Mouse (Mus musculus): ENCODE data around the gene Hic2.

Gene Hic2

GRCm38 (mm10) chr16:17233702-17234498 is 528 bp downstream of the Hic2 start:
- peak in 1 of 2 experiments; percentile 51 for DNase-seq (ENCODE audit: low spot score in 2 of 2)

DNA sequence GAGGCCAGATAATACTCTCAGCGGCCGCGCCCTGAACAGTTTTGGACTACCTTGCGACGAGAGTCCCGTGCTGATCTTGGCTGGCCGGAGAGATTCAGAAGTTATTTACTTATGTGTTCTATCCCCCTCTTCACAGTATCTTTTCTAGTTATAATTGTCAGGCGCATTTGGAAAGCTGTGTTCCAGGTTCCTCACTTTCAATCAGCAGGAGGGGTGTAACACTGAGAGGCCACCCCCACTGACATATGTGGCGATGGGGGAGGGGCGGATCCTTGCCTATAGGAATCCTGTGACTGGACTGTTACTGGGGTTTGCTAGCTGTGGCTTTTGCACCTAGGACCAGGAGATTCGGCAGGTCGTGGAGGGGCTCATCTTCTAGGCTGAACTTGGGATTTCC is 1.1 kb downstream of the Hic2 start:
- no peak for DNase-seq (ENCODE audit: low spot score in 2 of 2)

DNA sequence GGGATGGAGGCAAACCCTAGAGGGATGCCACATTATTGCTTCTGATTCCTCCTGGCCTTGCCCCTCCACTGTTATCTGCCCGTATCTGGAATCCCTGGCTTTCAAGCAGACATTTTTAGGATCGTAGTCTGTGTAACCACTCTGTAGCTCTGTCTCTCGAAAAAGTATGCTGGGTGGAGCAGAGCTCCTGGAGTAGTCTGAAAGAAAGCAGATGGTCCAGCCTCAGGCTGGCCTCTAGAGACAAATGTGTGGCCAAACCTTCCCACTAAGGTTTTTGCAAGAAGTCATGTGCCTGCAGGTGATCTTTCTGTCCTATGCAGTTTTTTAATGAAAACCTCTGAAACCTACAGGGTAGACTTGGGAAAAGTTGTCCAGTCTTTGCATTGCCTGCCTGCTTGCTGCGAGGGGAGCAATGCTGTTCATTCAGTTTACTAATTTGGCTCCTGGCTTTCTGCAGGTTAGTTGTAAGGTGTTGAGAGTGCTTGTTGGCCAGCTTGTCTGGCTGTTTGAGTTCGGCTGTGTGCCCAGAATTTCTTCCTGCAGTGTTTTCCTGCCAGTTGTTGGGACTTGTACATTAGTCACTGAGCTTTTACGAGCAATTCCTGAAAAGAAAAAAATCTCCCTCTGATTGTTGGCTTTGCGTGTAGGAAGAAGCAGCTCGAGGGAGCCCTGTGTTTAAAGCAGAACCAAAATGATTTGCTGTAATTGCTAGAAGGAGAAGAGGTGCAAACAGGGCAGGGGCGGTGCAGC is 1.7 kb downstream of the Hic2 start:
- DNase-seq (ENCODE audit: low spot score in 2 of 2), result no peak

GRCm38 (mm10) chr16:17237634-17238033 is 4.3 kb downstream of the Hic2 start:
- DNase-seq (ENCODE audit: low spot score in 2 of 2), result no peak

- no peak for DNase-seq (ENCODE audit: low spot score in 2 of 2)
These were observed 6.0 kb downstream of the Hic2 start for GRCm38 (mm10) chr16:17239409-17239808.

- no peak for DNase-seq (ENCODE audit: low spot score in 2 of 2)
These were observed 10.4 kb downstream of the Hic2 start for GRCm38 (mm10) chr16:17243731-17244130.

DNA sequence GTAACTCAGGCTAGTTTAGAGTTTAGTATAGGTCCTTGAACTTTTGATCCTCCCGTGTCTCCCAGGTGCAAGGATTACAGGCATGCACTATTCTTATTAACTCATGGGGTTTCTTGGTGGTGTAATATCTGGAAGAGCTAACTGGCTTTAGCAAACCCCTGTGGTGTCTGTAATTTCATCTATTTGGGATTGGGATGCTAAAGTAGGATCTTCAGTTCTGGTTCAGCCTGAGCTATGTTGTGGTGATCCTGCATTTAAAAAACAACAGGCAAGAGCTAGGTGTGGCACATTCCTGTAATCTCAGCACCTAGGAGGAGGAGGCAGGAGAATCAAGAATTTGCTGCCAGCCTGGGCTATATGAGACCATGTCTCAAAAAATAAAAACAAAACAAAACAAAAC is 11.6 kb downstream of the Hic2 start:
- no peak for DNase-seq (ENCODE audit: low spot score in 2 of 2)

GRCm38 (mm10) chr16:17247727-17248126 is 14.4 kb downstream of the Hic2 start:
- no peak for DNase-seq (ENCODE audit: low spot score in 2 of 2)

GRCm38 (mm10) chr16:17249135-17249534 is 15.8 kb downstream of the Hic2 start:
- DNase-seq (ENCODE audit: low spot score in 2 of 2), result no peak

DNA sequence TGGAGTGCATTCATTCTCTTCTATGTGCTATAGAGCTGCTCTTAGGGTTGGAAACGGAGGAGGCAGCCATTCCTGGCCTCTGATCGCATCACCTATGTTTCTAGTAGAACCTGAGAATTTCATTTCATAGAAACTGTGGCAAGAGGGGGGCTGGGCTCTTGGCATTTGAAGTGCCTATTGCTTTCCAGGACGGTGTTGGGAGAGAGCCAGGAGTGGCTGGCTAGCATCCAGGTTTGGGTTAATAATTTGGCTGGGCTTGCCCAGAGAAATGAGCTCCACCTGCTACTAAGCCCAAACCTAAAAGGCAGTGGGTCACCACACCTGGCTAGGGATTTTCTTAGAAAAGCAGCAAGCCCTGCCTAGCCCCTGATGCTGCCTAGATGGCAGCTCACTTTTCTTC is 18.2 kb downstream of the Hic2 start:
- no peak for DNase-seq (ENCODE audit: low spot score in 2 of 2)

GRCm38 (mm10) chr16:17252086-17252726 is 18.8 kb downstream of the Hic2 start:
- DNase-seq (ENCODE audit: low spot score in 2 of 2), result no peak

DNA sequence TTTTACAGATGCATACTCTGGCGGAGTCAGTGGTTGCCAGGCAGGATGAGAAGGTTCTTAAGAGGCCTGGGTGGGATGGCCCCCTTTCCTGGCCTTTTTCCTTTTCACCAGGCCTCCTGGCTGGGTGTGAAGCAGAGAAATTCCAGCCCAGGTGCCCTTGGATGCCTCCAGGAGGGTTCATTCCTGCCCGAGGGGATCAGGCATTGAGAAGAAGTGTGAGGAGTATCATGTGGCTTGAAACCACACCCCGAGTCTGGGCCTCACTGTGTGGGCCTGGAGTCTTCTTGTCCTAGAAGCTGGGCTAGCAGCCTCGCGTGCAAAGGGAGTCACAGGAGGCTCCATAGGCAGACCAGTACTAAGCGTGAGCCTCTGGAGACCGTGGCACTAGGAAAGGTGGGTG is 19.5 kb downstream of the Hic2 start:
- DNase-seq (ENCODE audit: low spot score in 2 of 2), result no peak

- DNase-seq (ENCODE audit: low spot score in 2 of 2), result no peak
These were observed 20.7 kb downstream of the Hic2 start for GRCm38 (mm10) chr16:17254005-17254597.

- DNase-seq (ENCODE audit: low spot score in 2 of 2), result no peak
These were observed 21.9 kb downstream of the Hic2 start for GRCm38 (mm10) chr16:17255270-17255669.

DNA sequence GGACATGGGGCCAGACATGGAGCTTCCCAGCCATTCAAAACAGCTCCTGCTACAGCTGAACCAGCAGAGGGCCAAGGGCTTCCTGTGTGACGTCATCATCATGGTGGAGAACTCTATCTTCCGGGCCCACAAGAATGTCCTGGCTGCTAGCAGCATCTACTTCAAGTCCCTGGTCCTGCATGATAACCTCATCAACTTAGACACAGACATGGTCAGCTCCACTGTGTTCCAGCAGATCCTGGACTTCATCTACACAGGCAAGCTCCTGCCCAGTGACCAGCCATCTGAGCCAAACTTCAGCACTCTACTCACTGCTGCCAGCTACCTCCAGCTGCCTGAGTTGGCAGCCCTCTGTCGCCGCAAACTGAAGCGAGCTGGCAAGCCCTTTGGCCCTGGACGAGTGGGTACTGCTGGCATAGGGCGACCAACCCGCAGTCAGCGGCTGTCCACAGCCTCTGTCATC is 24.0 kb downstream of the Hic2 start:
- DNase-seq (ENCODE audit: low spot score in 2 of 2), result no peak

- no peak for DNase-seq (ENCODE audit: low spot score in 2 of 2)
These were observed 25.5 kb downstream of the Hic2 start for GRCm38 (mm10) chr16:17258917-17259316.

DNA sequence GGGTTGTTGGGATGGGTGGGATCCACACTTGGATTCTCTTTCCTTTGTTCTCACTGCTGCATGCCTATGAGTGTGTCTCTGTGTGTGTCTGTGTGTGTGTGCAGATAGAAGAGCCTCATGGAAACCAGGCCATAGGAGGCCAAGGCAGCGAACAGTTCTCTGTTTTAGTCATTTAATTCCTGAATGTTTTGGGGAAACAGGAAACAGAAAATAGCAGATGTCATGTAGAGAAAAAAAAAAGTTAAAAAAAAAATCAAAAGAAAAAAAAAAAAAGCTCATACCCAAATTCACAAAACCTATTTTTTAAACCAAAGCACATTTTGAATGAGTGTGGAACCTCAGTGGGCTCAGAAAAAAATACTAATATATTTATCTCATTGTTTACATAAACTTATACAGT is 28.0 kb downstream of the Hic2 start:
- no peak for DNase-seq (ENCODE audit: low spot score in 2 of 2)

DNA sequence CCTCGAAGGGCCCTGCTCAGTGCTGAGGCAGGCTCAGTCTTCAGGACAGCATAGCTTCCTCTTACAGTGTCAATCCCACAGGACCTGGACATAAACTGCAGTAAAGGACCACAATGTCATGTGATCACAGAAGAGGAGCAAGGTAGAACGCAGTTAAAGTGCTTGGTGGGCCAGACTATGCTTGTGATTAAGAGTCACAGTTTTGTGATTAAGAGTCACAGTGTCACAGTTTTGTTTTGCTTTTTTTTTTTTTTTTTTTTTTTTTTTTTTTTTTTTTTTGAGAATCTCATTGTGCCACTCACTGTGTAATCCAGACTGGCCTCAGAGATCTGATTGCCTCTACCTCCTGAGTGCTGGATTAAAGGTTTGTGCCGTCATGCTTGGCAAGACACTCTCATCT is 32.7 kb downstream of the Hic2 start:
- DNase-seq (ENCODE audit: low spot score in 2 of 2), result no peak

GRCm38 (mm10) chr16:17267937-17268336 is 34.6 kb downstream of the Hic2 start:
- no peak for DNase-seq (ENCODE audit: low spot score in 2 of 2)

- DNase-seq (ENCODE audit: low spot score in 2 of 2), result no peak
These were observed 36.5 kb downstream of the Hic2 start for GRCm38 (mm10) chr16:17269872-17270271.

- no peak for DNase-seq (ENCODE audit: low spot score in 2 of 2)
These were observed 37.8 kb downstream of the Hic2 start for GRCm38 (mm10) chr16:17271124-17271523.

- DNase-seq (ENCODE audit: low spot score in 2 of 2), result no peak
These were observed 38.5 kb downstream of the Hic2 start for GRCm38 (mm10) chr16:17271856-17272255.
